Comparison of ENCODE assay signal across 8 mouse cellular contexts in genomic region chr4:135986301-135986942, GRCm38 (mm10). TPM values are rescaled to one million over a fixed set of nuclear protein-coding genes. Genes with fewer than 3 reads are reported as not detected.
DNase-seq lines count a peak whose midpoint lies in the region; ATAC-seq and TF ChIP-seq lines count a peak whose summit lies in the region.

No protein-coding gene starts in this region.

- 0 out of 2 replicates have a peak, but pooled peaks cover under 1% of the 10 kb centered on the region for H3K9me3 ChIP-seq in heart, embryonic 12.5 days (replicated peaks)

- 7% methylated on average over 23 of the region's 23 CpGs for WGBS in heart, embryonic 12.5 days
- 4% methylated on average over 23 of the region's 23 CpGs for WGBS in small intestine, adult 2 months

- no peak; the same call in 1 of the 2 replicates for ATAC-seq in heart, embryonic 12.5 days (ENCODE audit: insufficient number of reproducible peaks, low FRiP score)
- peak; percentile 7 for ATAC-seq in CD4-positive, CD25-positive, alpha-beta regulatory T cell, adult 4 months
- peak; percentile 5 for ATAC-seq in erythroid progenitor cell, adult 5-6 weeks (replicated peaks; ENCODE audit: low FRiP score, poor library complexity, severe bottlenecking)

- H3K4me2 ChIP-seq in heart, embryonic 12.5 days: peak overlapping the region; percentile 87

- no peak for TF ChIP-seq CTCF in small intestine, adult 2 months (IDR thresholded peaks at IDR 0.05; ENCODE audit: extremely low read depth, insufficient read length, insufficient replicate concordance, low read depth, low read length)

- peaks cover 39% of the 10 kb centered on the region for H3K36me3 ChIP-seq in heart, embryonic 12.5 days
- peaks cover 12% of the 10 kb centered on the region for H3K36me3 ChIP-seq in small intestine, adult 2 months (ENCODE audit: control insufficient read depth, insufficient read depth, low read length)

- H3K27me3 ChIP-seq in heart, embryonic 12.5 days (replicated peaks): no peaks in the 10 kb centered on the region
- H3K27me3 ChIP-seq in small intestine, adult 2 months (ENCODE audit: control insufficient read depth, insufficient read depth, low read length): no peaks in the 10 kb centered on the region

- peak overlapping the region; percentile 99 for H3K9ac ChIP-seq in heart, embryonic 12.5 days

- no peak for TF ChIP-seq POLR2A in small intestine, adult 2 months (IDR thresholded peaks at IDR 0.05; ENCODE audit: low read depth, low read length)

- H3K4me1 ChIP-seq in heart, embryonic 12.5 days (replicated peaks): peaks cover 26% of the 10 kb centered on the region
- peaks cover 10% of the 10 kb centered on the region; the same call in 1 of the 2 replicates for H3K4me1 ChIP-seq in small intestine, adult 2 months (ENCODE audit: control insufficient read depth, insufficient read depth, insufficient read length, low read length)

- H3K27ac ChIP-seq in heart, embryonic 12.5 days (ENCODE audit: poor library complexity, severe bottlenecking): peak overlapping the region; percentile 90
- H3K27ac ChIP-seq in small intestine, adult 2 months (ENCODE audit: insufficient read depth, low read depth, low read length): peak overlapping the region; percentile 32

- peak overlapping the region; percentile 87 for H3K4me3 ChIP-seq in heart, embryonic 12.5 days
- H3K4me3 ChIP-seq in small intestine, adult 2 months (ENCODE audit: low read depth, low read length): peak overlapping the region; percentile 83

- DNase-seq in heart, adult 9 months (ENCODE audit: low spot score in 2 of 2): no peak
- peak; percentile 50 for DNase-seq in liver
- no peak for DNase-seq in urinary bladder, postnatal 14 days (ENCODE audit: low spot score)
- no peak for DNase-seq in thymus, postnatal 25 days

RNA-seq across cellular contexts. Expression of gene Pithd1, which starts 0.6 kb away (rescaled TPM):
- 47.2 and 49.1 TPM in 2 replicates for polyA plus RNA-seq in heart, embryonic 12.5 days (2016; fragmentation: Nextera tagmentation; extraction: Ambion mirVana)
- 1 to 10 TPM; 9.3 to 9.7 TPM for polyA plus RNA-seq in CD4-positive, CD25-positive, alpha-beta regulatory T cell, adult 4 months (2017; shearing (Covaris generic))
- 85.8 and 92.6 TPM in 2 replicates for total RNA-seq in erythroid progenitor cell, adult 5-6 weeks (2015; ENCODE audit: low replicate concordance)
- 78.3 and 100 TPM in 2 replicates for total RNA-seq in erythroid progenitor cell, adult 5-6 weeks (2017; ENCODE audit: low replicate concordance)
- polyA plus RNA-seq in small intestine, adult 2 months (2012; rRNA removed): 32.2 and 60.0 TPM in 2 replicates

RNA-seq across cellular contexts. Expression of gene Lypla2, which starts 14.0 kb away (rescaled TPM):
- 73.0 and 77.4 TPM in 2 replicates for polyA plus RNA-seq in heart, embryonic 12.5 days (2016; fragmentation: Nextera tagmentation; extraction: Ambion mirVana)
- 10 to 100 TPM; 63.0 to 72.0 TPM for polyA plus RNA-seq in CD4-positive, CD25-positive, alpha-beta regulatory T cell, adult 4 months (2017; shearing (Covaris generic))
- 16.3 and 18.7 TPM in 2 replicates for total RNA-seq in erythroid progenitor cell, adult 5-6 weeks (2015; ENCODE audit: low replicate concordance)
- 6.3 and 12.9 TPM in 2 replicates for total RNA-seq in erythroid progenitor cell, adult 5-6 weeks (2017; ENCODE audit: low replicate concordance)
- polyA plus RNA-seq in small intestine, adult 2 months (2012; rRNA removed): 79.6 and 166 TPM in 2 replicates

RNA-seq across cellular contexts. Expression of gene Gale, which starts 22.9 kb away (rescaled TPM):
- 27.6 and 28.8 TPM in 2 replicates for polyA plus RNA-seq in heart, embryonic 12.5 days (2016; fragmentation: Nextera tagmentation; extraction: Ambion mirVana)
- 10 to 100 TPM; 16.2 to 24.8 TPM for polyA plus RNA-seq in CD4-positive, CD25-positive, alpha-beta regulatory T cell, adult 4 months (2017; shearing (Covaris generic))
- 1.4 and 6.3 TPM in 2 replicates for total RNA-seq in erythroid progenitor cell, adult 5-6 weeks (2015; ENCODE audit: low replicate concordance)
- total RNA-seq in erythroid progenitor cell, adult 5-6 weeks (2017; ENCODE audit: low replicate concordance): 3.6 and 12.2 TPM in 2 replicates
- polyA plus RNA-seq in small intestine, adult 2 months (2012; rRNA removed): 116 and 163 TPM in 2 replicates

RNA-seq across cellular contexts. Expression of gene Eloa, which starts 35.1 kb away (rescaled TPM):
- 35.3 and 36.8 TPM in 2 replicates for polyA plus RNA-seq in heart, embryonic 12.5 days (2016; fragmentation: Nextera tagmentation; extraction: Ambion mirVana)
- polyA plus RNA-seq in CD4-positive, CD25-positive, alpha-beta regulatory T cell, adult 4 months (2017; shearing (Covaris generic)): 10 to 100 TPM; 44.5 to 58.9 TPM
- 54.8 and 64.1 TPM in 2 replicates for total RNA-seq in erythroid progenitor cell, adult 5-6 weeks (2015; ENCODE audit: low replicate concordance)
- 60.8 and 64.2 TPM in 2 replicates for total RNA-seq in erythroid progenitor cell, adult 5-6 weeks (2017; ENCODE audit: low replicate concordance)
- polyA plus RNA-seq in small intestine, adult 2 months (2012; rRNA removed): 3.6 and 6.2 TPM in 2 replicates

RNA-seq across cellular contexts. Expression of gene Hmgcl, which starts 40.2 kb away (rescaled TPM):
- polyA plus RNA-seq in heart, embryonic 12.5 days (2016; fragmentation: Nextera tagmentation; extraction: Ambion mirVana): 70.4 and 74.5 TPM in 2 replicates
- 100 to 1,000 TPM in 1 of 2 experiments, 10 to 100 TPM in 1; 73.7 to 104 TPM for polyA plus RNA-seq in CD4-positive, CD25-positive, alpha-beta regulatory T cell, adult 4 months (2017; shearing (Covaris generic))
- total RNA-seq in erythroid progenitor cell, adult 5-6 weeks (2015; ENCODE audit: low replicate concordance): 24.3 and 25.2 TPM in 2 replicates
- total RNA-seq in erythroid progenitor cell, adult 5-6 weeks (2017; ENCODE audit: low replicate concordance): 19.6 and 30.0 TPM in 2 replicates
- 50.3 and 76.6 TPM in 2 replicates for polyA plus RNA-seq in small intestine, adult 2 months (2012; rRNA removed)
